8 mouse cellular contexts compared by ENCODE assay signal in genomic region chr10:40884279-40884806, GRCm38 (mm10). TPM values are rescaled to one million over a fixed set of nuclear protein-coding genes. Genes with fewer than 3 reads are reported as not detected.
A peak's percentile ranks its signal among the peaks of the same experiment; 100 is the strongest.
DNase-seq lines count a peak whose midpoint lies in the region; ATAC-seq and TF ChIP-seq lines count a peak whose summit lies in the region.

No protein-coding gene starts in this region.

- peaks cover 5% of the 10 kb centered on the region; the same call in 1 of the 2 replicates for H3K36me3 ChIP-seq in limb, embryonic 12.5 days
- H3K36me3 ChIP-seq in midbrain, postnatal 0 days (ENCODE audit: insufficient read depth, low read length) = no peaks in the 10 kb centered on the region
- no peaks in the 10 kb centered on the region for H3K36me3 ChIP-seq in stomach, embryonic 14.5 days (ENCODE audit: control insufficient read depth, insufficient read depth, low read length)

- WGBS in limb, embryonic 12.5 days = under 1% methylated on average over 40 of the region's 40 CpGs
- under 1% methylated on average over 34 of the region's 40 CpGs for WGBS in midbrain, postnatal 0 days
- WGBS in stomach, embryonic 14.5 days = under 1% methylated on average over 40 of the region's 40 CpGs

- H3K9ac ChIP-seq in limb, embryonic 12.5 days (replicated peaks) = peak overlapping the region; percentile 89
- H3K9ac ChIP-seq in midbrain, postnatal 0 days (replicated peaks; ENCODE audit: low read length, poor library complexity, severe bottlenecking) = peak overlapping the region; percentile 95
- H3K9ac ChIP-seq in stomach, embryonic 14.5 days (replicated peaks; ENCODE audit: low read depth, low read length) = peak overlapping the region; percentile 77

- H3K27me3 ChIP-seq in limb, embryonic 12.5 days = no peaks in the 10 kb centered on the region
- H3K27me3 ChIP-seq in midbrain, postnatal 0 days (ENCODE audit: insufficient read depth, low read length) = no peaks in the 10 kb centered on the region
- H3K27me3 ChIP-seq in stomach, embryonic 14.5 days (ENCODE audit: control insufficient read depth, insufficient read depth, low read length) = no peaks in the 10 kb centered on the region

- H3K9me3 ChIP-seq in limb, embryonic 12.5 days = no peaks in the 10 kb centered on the region
- H3K9me3 ChIP-seq in midbrain, postnatal 0 days (ENCODE audit: low read length) = no peaks in the 10 kb centered on the region
- H3K9me3 ChIP-seq in stomach, embryonic 14.5 days (ENCODE audit: control insufficient read depth, low read depth, low read length) = no peaks in the 10 kb centered on the region

- DNase-seq in gastrocnemius, postnatal 10 days = peak; percentile 26
- no peak for DNase-seq in gastrocnemius, adult 8-10 months (ENCODE audit: low spot score in 2 of 2)
- peak; percentile 65 to 74 for DNase-seq in cerebellum, postnatal 14 days
- DNase-seq in gastrocnemius, postnatal 25 days = peak; percentile 7
- DNase-seq in kidney, adult 18-20 months = peak; percentile 46
- peak; percentile 73 for DNase-seq in midbrain, postnatal 0 days (ENCODE audit: low spot score)

- H3K27ac ChIP-seq in limb, embryonic 12.5 days = peak overlapping the region; percentile 96
- H3K27ac ChIP-seq in midbrain, postnatal 0 days (ENCODE audit: low read depth, low read length) = peak overlapping the region; percentile 96
- H3K27ac ChIP-seq in stomach, embryonic 14.5 days (ENCODE audit: low read length) = peak overlapping the region; percentile 89

- ATAC-seq in limb, embryonic 12.5 days (ENCODE audit: insufficient number of reproducible peaks, insufficient read depth, low FRiP score, low TSS enrichment, low read depth) = no peak
- 0 out of 2 replicates have a peak, but pooled peaks have one; percentile 0 for ATAC-seq in midbrain, postnatal 0 days (ENCODE audit: low FRiP score)
- ATAC-seq in stomach, embryonic 14.5 days (ENCODE audit: insufficient number of reproducible peaks, insufficient read depth, low FRiP score, low read depth) = 0 out of 2 replicates have a peak, but pooled peaks have one; percentile 1

- H3K4me3 ChIP-seq in limb, embryonic 12.5 days (replicated peaks) = peak overlapping the region; percentile 79
- H3K4me3 ChIP-seq in midbrain, postnatal 0 days (ENCODE audit: low read depth, low read length) = peak overlapping the region; percentile 96
- H3K4me3 ChIP-seq in stomach, embryonic 14.5 days (ENCODE audit: low read depth, low read length) = peak overlapping the region; percentile 96

- TF ChIP-seq CTCF in midbrain, postnatal 0 days (IDR thresholded peaks at IDR 0.05) = peak; percentile 86

- peaks cover 15% of the 10 kb centered on the region for H3K4me1 ChIP-seq in limb, embryonic 12.5 days (replicated peaks)
- peaks cover 6% of the 10 kb centered on the region; the same call in 1 of the 2 replicates for H3K4me1 ChIP-seq in midbrain, postnatal 0 days (ENCODE audit: insufficient read depth, low read length)
- peaks cover 6% of the 10 kb centered on the region; the same call in 1 of the 2 replicates for H3K4me1 ChIP-seq in stomach, embryonic 14.5 days (ENCODE audit: control insufficient read depth, insufficient read depth, low read length)

- peak overlapping the region; percentile 70 for H3K4me2 ChIP-seq in limb, embryonic 12.5 days
- peak overlapping the region; percentile 46 for H3K4me2 ChIP-seq in midbrain, postnatal 0 days (ENCODE audit: low read depth, low read length, poor library complexity, severe bottlenecking)
- H3K4me2 ChIP-seq in stomach, embryonic 14.5 days (replicated peaks; ENCODE audit: low read depth, low read length) = peak overlapping the region; percentile 88

RNA-seq across cellular contexts. Expression of gene Wasf1, which starts 1.1 kb away (rescaled TPM):
- 1 to 10 TPM; 2.0 to 2.6 TPM for total RNA-seq in gastrocnemius, postnatal 10 days (2021)
- under 1 TPM; 0.19 to 0.31 (median 0.23) TPM for total RNA-seq in gastrocnemius, adult 8-10 months (2022)
- total RNA-seq in gastrocnemius, postnatal 25 days (2021) = under 1 TPM; 0.54 to 0.84 TPM
- 31.3 and 35.5 TPM in 2 replicates for polyA plus RNA-seq in limb, embryonic 12.5 days (2016; fragmentation: Nextera tagmentation; extraction: Ambion mirVana)
- 28.4 and 30.4 TPM in 2 replicates for total RNA-seq in midbrain, postnatal 0 days (2014; rRNA removed)
- 150 and 155 TPM in 2 replicates for polyA plus RNA-seq in midbrain, postnatal 0 days (2015; fragmentation: Nextera tagmentation; extraction: Ambion mirVana)
- polyA plus RNA-seq in stomach, embryonic 14.5 days (2014; fragmentation: Nextera tagmentation; extraction: Ambion mirVana) = 17.6 and 18.8 TPM in 2 replicates

RNA-seq across cellular contexts. Expression of gene Cdc40, which starts 1.2 kb away (rescaled TPM):
- total RNA-seq in gastrocnemius, postnatal 10 days (2021) = 10 to 100 TPM; 11.1 to 11.8 TPM
- 1 to 10 TPM; 4.7 to 6.7 (median 5.2) TPM for total RNA-seq in gastrocnemius, adult 8-10 months (2022)
- total RNA-seq in gastrocnemius, postnatal 25 days (2021) = 1 to 10 TPM; 6.4 to 6.5 TPM
- polyA plus RNA-seq in limb, embryonic 12.5 days (2016; fragmentation: Nextera tagmentation; extraction: Ambion mirVana) = 39.6 and 41.7 TPM in 2 replicates
- 19.8 and 20.0 TPM in 2 replicates for total RNA-seq in midbrain, postnatal 0 days (2014; rRNA removed)
- polyA plus RNA-seq in midbrain, postnatal 0 days (2015; fragmentation: Nextera tagmentation; extraction: Ambion mirVana) = 12.7 and 13.7 TPM in 2 replicates
- polyA plus RNA-seq in stomach, embryonic 14.5 days (2014; fragmentation: Nextera tagmentation; extraction: Ambion mirVana) = 32.9 and 35.7 TPM in 2 replicates

Comparison
In these comparisons a context has a peak if more than half of its experiments do, and no peak if none do; other contexts are left out.
1. DNase-seq: peak in gastrocnemius, postnatal 10 days (single experiment), cerebellum, postnatal 14 days (2 of 2), gastrocnemius, postnatal 25 days (single experiment), kidney, adult 18-20 months (single experiment) and midbrain, postnatal 0 days (single experiment); none in gastrocnemius, adult 8-10 months (0 of 2).
2. Peak in every context shown above with its lines, with median percentiles within 50 percentile points of each other: H3K27ac ChIP-seq, H3K4me2 ChIP-seq, H3K4me3 ChIP-seq and H3K9ac ChIP-seq.